Mouse (Mus musculus) megakaryocyte, embryonic 14.5 days (primary cell): ENCODE data around the gene Top1.

Source experiments
- FLI1 ChIP-seq: IDR thresholded peaks from 2 replicates; pipeline ENCODE4 v1.6.1; 2012; ENCODE audit warnings: low read length, inconsistent platforms, mixed read lengths
- GATA1 ChIP-seq: IDR thresholded peaks from 3 replicates; pipeline ENCODE4 v1.6.1; 2012; ENCODE audit warnings: mixed read lengths, low read length, inconsistent platforms, borderline replicate concordance

DNA sequence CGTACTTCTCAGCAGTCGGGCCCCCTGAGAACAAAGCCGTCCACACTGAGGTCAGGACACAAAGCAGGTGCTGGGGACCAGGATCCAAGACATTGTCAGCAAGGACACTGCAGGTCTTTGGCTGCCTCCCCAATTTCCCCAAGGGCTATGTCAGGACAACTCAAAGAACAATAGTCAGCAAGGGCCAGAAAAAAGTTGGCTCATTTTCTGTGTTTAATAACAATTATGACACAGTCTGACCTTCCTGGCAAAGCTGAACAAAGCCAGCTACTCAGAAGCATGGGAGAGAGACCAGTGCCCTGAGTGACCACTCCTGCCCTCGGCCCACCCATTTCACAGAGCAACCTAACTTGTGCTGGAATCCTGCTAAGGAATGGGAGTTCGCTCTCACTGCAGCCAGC lies 120.7 kb downstream of the Top1 start:
- TF ChIP-seq GATA1 (no peak), FLI1 (no peak)
